Mouse (Mus musculus) T-helper 1 cell (primary cell): ENCODE measurements around the gene Rnf208.

ENCODE experiments used
- in situ Hi-C: fragments of 300-600 bp; cut with MboI, MseI; formaldehyde crosslinking; loops from one replicate; pipeline ENCODE4 v1.15.1; 2025; ENCODE audit warnings: high pct_unique_total_duplicates

Gene Rnf208

DNA sequence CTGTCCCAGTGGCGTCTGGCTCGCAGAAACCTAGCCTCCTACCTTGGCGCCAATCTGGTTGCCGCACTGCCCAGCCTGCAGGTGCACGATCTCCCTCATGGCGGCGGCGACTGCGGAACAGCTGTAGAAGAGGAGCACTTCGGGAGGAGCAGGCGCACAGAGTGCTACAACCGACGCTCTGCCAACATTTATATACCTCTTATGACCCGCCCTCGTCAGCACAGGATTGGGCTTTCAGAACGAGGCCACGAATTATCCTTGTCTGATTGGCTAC lies 17.6 kb upstream of the Rnf208 start, which contains the start of gene Tubb4b:
Gene Tubb4b, minus strand, starts transcription at position 211 of the 274 bp plus-strand sequence.
- in situ Hi-C loops, result no loop called here

DNA sequence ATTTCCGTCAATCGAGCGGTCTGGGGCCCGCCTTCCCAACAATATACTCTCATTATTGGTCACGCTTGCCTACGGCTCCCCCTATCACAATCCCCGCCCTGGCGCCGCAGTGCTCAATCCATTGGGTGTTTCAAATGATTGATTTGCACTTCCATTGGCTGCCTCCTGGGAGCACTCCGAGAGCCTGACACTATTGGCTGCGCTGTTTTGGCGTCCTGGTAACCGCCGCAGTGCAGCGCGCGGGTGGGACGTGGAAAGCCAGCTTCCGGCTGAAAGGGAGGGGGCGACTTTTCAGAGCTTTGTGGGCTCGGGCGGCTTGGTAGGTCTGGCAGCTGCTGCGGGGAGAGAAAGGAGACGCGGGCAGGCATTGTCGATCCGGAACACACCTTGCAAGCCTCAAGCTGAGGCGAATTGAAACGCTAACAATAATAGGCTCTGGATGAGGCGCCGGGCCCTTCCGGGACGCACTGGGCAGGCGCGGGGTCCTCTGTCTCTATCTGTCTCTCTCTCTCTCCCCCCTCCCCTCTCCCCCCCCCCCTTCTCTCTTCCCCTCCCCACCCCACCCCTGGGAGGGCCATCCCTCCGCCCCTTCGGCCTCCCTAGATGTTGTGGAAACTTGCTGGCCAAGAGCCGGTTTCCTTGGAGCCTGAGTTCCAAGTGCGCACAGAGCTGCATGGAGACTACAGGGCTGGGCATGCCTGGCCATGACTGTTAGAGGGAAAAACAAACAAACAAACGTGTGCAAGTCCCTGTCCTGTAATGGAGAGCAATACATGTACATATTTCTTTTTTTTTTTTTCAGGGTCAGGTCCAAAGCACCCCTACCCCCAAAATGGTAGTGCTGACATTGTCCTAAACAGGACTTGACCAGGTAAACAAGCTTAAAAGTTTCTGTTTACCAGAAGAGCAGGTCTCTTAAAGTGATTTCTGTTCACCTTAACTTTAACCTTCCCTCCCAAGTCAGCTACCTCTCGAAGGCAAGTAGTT lies 17.0 kb upstream of the Rnf208 start:
- in situ Hi-C loops, result no loop called here

GRCm38 (mm10) chr2:25225811-25226379 lies 16.2 kb upstream of the Rnf208 start:
- in situ Hi-C loops, result no loop called here

DNA sequence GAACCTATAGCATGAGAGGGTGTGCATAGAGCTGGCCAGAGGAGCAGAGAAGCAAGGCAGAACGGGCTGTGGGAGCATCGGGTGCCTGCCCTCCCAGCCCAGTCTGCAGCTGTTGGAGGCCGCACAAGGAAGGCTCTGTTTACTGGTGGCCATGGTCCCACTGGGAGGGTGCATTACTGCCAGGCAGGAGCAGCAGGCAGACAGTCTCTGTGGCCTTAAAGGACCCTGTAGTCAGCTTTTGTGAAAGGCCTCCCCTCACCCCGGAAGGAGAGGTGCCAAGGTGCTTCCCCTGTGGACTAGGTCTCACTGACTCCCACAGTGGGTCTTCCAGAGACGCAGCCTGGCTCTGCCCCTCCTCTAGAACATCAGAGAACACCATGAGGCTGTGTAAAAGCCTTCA lies 15.2 kb upstream of the Rnf208 start:
- in situ Hi-C loops, result no loop called here

- in situ Hi-C loops, result no loop called here
Observed at GRCm38 (mm10) chr2:25227406-25227805, 14.6 kb upstream of the Rnf208 start.

DNA sequence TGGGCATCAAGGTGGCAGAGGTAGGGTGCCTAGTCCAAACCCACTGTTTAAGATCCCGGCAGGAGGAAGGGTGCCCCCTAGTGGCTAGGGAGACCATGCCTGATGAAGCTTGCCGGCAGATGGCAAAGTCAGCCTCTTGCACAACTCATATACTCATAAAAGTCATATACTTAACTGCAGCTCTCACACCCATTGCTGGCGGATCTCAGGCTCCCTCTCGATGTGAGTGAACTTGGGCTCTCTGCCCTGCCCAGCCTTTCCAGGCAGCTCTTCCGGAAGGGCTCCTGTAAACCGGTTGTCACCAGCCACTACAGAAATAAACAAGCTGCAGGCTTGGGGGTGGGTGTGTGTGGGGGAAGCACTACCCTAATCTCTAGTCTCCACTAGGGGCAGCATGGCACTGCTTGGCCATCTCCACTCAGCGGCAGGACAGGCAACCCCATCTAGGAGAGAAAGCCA lies 13.6 kb upstream of the Rnf208 start:
- in situ Hi-C loops, result no loop called here

DNA sequence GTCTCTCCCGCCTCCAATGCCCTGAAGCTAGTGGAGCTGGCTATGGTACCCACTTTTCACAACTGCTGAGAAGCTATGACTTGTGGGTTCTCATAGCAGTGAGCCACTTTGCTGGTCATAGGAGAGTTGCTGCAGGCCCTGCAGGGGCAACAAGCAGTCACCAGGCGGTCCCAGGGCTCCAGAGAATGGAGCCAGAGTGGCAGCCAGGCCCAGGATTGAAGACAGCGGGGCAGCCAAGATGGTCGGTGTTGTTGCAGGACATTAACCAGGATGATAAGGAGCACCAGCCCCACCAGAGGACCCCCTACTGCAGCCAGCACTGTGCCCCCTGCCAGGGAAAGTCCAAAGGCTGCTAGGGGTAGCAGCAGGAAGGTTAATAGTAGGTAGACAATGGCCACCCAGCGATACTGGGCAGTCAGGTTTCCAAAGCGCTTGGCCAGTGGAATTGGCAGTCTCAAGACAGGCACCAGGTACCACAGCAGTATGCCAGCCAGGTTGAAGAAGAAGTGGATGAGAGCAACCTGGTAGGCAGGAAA lies 13.0 kb upstream of the Rnf208 start:
- in situ Hi-C loops, result no loop called here

DNA sequence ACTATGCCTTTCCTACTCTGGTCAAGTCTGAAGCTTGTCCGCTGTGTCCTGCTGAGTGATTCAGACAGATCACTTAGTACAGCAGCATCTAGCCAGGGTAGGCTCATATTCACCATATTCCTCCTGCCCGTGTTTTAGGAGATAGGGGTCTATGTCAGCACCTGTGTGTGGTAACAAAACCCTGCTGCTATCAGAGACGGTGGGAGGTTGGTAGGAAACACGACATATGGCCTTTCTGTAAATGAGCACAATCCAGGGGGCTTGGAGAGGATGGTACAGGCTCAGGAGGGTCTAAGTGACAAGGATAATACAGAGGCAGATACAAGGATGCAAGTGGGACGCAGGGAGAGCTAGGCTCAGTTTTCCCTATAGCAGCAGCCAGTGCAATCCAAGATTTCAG lies 12.5 kb upstream of the Rnf208 start:
- in situ Hi-C loops, result no loop called here

DNA sequence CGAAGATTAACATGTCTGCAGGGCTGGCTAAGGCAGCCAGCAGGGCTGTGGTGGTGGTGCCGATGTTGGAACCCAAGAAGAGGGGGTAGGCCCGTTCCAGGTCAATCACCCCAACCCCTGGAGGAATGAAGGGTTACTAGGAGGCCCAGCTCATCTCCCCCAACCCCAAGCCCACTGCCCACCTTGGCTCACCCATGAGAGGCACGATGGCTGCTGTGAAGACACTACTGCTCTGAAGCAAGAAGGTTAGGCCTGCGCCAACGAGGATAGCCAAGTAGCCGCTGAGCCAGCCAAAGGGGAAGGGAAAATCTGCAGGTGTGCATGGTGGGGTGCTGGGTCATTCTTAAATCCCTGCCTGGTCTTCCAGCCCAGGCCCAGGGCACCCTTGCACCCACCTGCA lies 11.5 kb upstream of the Rnf208 start:
- in situ Hi-C loops, result no loop called here

GRCm38 (mm10) chr2:25231038-25231437 lies 11.0 kb upstream of the Rnf208 start:
- in situ Hi-C loops, result no loop called here

- in situ Hi-C loops, result no loop called here
Observed at GRCm38 (mm10) chr2:25233421-25233820, 8.6 kb upstream of the Rnf208 start.

- in situ Hi-C loops, result no loop called here
Observed at GRCm38 (mm10) chr2:25234050-25234449, 8.0 kb upstream of the Rnf208 start, which contains the start of gene Slc34a3. TSS of gene Slc34a3 (minus strand) at chr2:25234364.

- in situ Hi-C loops, result no loop called here
Observed at GRCm38 (mm10) chr2:25234551-25235220, 7.4 kb upstream of the Rnf208 start.

DNA sequence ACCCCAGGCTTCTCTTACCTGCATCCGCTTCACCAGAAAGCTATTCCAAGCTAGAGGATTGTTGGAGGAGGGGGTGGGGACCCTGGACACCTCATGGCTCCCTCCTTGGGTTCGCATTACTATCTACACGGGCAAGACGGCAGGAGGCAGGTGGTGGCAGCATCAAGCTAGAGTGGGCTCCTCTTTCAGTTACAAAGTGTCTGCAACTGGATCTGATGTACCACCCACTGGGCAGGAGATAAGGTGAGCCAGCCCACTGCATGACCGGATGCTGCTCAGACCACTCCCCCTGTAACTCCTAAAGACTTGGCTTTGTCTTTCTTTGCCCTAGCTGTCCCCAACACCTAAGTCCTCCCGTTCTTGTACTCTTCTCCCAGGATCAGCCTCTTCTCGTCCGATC lies 5.4 kb upstream of the Rnf208 start, which contains the start of gene Rnf224:
Gene Rnf224, minus strand, starts transcription at position 174 of the 400 bp plus-strand sequence.
- in situ Hi-C loops, result no loop called here

DNA sequence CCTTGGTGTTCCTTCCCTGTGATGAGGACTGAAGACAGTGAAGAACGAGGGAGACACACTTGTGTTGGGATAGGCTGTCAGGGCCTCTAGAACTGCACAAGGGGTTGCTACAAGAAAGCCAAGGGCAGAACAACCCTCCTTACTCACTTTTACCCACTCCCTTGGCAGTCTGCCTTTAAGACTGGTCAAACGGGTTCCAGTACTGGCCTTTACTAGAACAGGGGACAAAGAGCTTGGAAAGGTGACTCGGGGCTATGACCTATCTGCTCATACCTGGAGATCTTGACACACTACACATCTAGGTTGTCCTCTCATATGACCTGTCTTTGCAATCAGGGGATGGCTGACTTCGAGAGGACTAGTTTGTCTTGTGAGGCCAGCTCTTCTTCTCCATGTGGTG lies 4.5 kb upstream of the Rnf208 start:
- in situ Hi-C loops, result no loop called here

- in situ Hi-C loops, result no loop called here
Observed at GRCm38 (mm10) chr2:25238106-25238505, 3.9 kb upstream of the Rnf208 start.

DNA sequence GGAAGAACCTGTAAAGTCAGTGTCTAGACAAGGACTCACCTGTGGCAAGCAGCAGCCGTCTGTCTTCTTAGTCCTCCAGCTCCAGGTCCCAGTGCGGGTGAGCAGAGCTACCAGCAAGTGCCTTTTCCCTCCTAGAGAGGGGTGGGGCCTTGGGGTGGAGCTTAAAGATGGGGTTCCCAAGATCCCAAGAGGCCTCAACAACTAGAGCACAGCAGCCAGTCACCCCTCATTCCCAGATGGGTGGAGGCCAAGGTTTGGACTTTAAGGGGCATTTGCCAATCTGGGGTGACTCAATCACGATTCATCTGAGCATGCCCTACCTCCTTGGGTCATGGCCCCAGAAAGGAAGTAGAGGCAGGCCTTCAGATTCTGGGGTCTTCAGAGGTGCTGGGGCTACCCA lies 2.3 kb upstream of the Rnf208 start:
- in situ Hi-C loops, result no loop called here

GRCm38 (mm10) chr2:25240310-25240709 lies 1.7 kb upstream of the Rnf208 start:
- in situ Hi-C loops, result no loop called here

GRCm38 (mm10) chr2:25240723-25241437 lies 1.2 kb upstream of the Rnf208 start:
- in situ Hi-C loops, result no loop called here

- in situ Hi-C loops, result no loop called here
Observed at GRCm38 (mm10) chr2:25241438-25241775, 648 bp upstream of the Rnf208 start.

DNA sequence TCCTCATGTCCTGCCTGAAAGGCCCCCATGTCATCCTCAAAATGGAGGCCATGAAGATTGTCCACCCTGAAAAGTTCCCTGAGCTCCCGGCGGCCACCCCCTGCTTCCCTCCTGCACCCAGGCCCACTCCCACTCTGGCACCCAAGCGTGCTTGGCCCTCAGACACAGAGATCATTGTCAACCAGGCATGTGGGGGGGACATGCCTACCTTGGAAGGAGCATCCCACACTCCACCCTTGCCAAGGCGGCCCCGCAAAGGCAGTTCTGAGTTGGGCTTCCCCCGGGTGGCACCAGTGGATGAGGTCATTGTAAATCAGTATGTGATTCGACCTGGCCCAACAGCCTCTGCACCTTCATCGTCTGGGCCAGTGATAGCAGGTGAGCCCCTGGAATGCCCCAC lies 1.3 kb downstream of the Rnf208 start:
- in situ Hi-C loops, result no loop called here

DNA sequence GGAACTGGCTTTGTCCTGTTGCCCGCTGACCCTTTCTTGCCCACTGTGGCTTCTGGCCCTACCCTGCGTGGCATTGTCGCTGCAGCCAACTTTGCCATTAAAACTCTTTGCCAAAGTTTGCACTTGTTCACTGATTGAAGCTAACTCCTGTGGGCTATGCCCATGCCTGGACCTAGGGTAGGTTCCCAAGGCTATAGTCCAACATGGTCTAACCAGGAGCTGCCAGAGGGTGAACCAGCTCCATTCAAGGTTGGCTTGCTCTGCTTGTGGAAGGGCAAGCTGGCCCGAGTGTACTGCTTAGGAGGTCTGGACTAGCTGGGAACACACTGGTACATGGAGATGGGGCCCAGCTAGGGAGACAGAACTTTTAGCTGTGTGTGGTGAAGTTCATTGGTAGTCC lies 2.1 kb downstream of the Rnf208 start:
- in situ Hi-C loops, result no loop called here
